Mouse (Mus musculus): Measurements from ENCODE around the gene Tmcc3. TPM values are rescaled to one million over a fixed set of nuclear protein-coding genes. Genes with fewer than 3 reads are reported as not detected.
A peak's percentile ranks its signal among the peaks of the same experiment; 100 is the strongest.

The Tmcc3 gene
- polyA plus RNA-seq (2014; fragmentation: Nextera tagmentation; extraction: Ambion mirVana) = 8.7 and 8.8 TPM in 2 replicates

DNA sequence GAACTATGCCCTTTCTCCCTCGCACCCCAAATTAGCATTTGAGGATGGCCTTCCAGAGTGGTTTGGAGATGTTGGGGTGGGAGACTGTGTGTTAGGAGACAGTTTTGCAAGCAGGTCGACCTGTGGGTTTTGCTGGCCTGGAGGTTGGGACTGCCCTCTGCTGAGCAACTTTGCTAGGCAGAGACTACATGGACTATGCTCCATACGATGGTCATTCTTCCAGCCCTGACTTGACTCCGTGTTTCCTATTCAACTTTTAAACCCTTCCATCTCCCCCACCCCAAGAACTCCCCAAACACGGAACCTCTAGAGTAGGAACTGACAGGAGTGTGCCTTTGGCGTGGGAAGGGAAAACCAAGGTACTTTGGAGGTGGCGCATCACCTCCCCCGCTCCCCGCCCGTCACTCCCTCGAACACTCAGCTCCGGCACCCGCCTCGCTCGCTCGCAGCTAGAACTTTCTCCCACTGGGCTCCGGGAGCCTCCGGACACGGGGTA is at the start of gene Tmcc3:
TSS of gene Tmcc3 (plus strand) at position 439 of the 496 bp plus-strand sequence.
- Histone ChIP-seq H3K36me3 (ENCODE audit: control insufficient read depth, insufficient read depth, low read length) (no peaks in the 10 kb centered on the region), H3K4me2 (replicated peaks; ENCODE audit: low read depth, low read length) (peak within 1 kb of the TSS; percentile 96), H3K27me3 (ENCODE audit: control insufficient read depth, insufficient read depth, low read length) (0 out of 2 replicates have a peak, but pooled peaks cover 3% of the 10 kb centered on the region), H3K27ac (ENCODE audit: low read length) (no peak within 1 kb of the TSS), H3K9ac (replicated peaks; ENCODE audit: low read depth, low read length) (peak within 1 kb of the TSS; percentile 14; the same call in 1 of the 2 replicates), H3K4me3 (ENCODE audit: low read depth, low read length) (peak within 1 kb of the TSS; percentile 42), H3K4me1 (ENCODE audit: control insufficient read depth, insufficient read depth, low read length) (peaks cover 4% of the 10 kb centered on the region; the same call in 1 of the 2 replicates), H3K9me3 (ENCODE audit: control insufficient read depth, low read depth, low read length) (no peaks in the 10 kb centered on the region)
- 3% methylated on average over 19 of the region's 19 CpGs for WGBS
- no peak for ATAC-seq (ENCODE audit: insufficient number of reproducible peaks, insufficient read depth, low FRiP score, low read depth)

GRCm38 (mm10) chr10:94262646-94263045 is 49.1 kb upstream of the Tmcc3 start:
- no peak for ATAC-seq (ENCODE audit: insufficient number of reproducible peaks, insufficient read depth, low FRiP score, low read depth)
- no peaks in the 10 kb centered on the region for H3K36me3 ChIP-seq (ENCODE audit: control insufficient read depth, insufficient read depth, low read length)
- H3K27ac ChIP-seq (ENCODE audit: low read length) = no peak overlapping the region
- no peak overlapping the region for H3K9ac ChIP-seq (replicated peaks; ENCODE audit: low read depth, low read length)
- H3K4me3 ChIP-seq (ENCODE audit: low read depth, low read length) = no peak overlapping the region
- 88% methylated on average over 13 of the region's 13 CpGs for WGBS
- no peaks in the 10 kb centered on the region for H3K9me3 ChIP-seq (ENCODE audit: control insufficient read depth, low read depth, low read length)
- no peaks in the 10 kb centered on the region for H3K27me3 ChIP-seq (ENCODE audit: control insufficient read depth, insufficient read depth, low read length)
- H3K4me1 ChIP-seq (ENCODE audit: control insufficient read depth, insufficient read depth, low read length) = no peaks in the 10 kb centered on the region
- no peak overlapping the region for H3K4me2 ChIP-seq (replicated peaks; ENCODE audit: low read depth, low read length)

DNA sequence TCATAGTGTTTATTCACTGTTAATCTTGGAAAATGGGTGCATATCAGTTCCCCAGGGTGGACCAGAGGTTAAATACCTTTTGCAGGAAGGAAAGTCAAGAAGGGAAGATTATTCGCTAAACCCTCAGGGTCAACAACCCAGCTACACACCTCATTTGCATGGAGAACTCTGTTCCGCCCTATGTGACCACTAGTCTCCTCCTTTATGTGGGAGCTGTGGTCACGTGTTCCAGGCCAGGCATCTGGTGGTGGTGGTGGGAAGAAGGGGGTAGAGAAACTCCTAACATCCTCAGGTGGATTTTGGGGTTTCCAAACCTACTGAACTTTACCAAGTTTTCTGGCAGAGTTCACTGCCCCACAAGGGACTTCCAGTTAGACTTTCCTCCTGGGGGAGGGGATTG is 48.5 kb upstream of the Tmcc3 start:
- no peak overlapping the region for H3K4me3 ChIP-seq (ENCODE audit: low read depth, low read length)
- WGBS = 73% methylated on average over 3 of the region's 3 CpGs
- ATAC-seq (ENCODE audit: insufficient number of reproducible peaks, insufficient read depth, low FRiP score, low read depth) = no peak

GRCm38 (mm10) chr10:94265656-94266542 is 45.9 kb upstream of the Tmcc3 start:
- WGBS = 78% methylated on average over 17 of the region's 17 CpGs
- no peak for ATAC-seq (ENCODE audit: insufficient number of reproducible peaks, insufficient read depth, low FRiP score, low read depth)
- Histone ChIP-seq H3K9me3 (ENCODE audit: control insufficient read depth, low read depth, low read length) (no peaks in the 10 kb centered on the region), H3K4me1 (ENCODE audit: control insufficient read depth, insufficient read depth, low read length) (no peaks in the 10 kb centered on the region), H3K9ac (replicated peaks; ENCODE audit: low read depth, low read length) (no peak overlapping the region), H3K4me2 (replicated peaks; ENCODE audit: low read depth, low read length) (no peak overlapping the region), H3K27ac (ENCODE audit: low read length) (no peak overlapping the region), H3K27me3 (ENCODE audit: control insufficient read depth, insufficient read depth, low read length) (no peaks in the 10 kb centered on the region), H3K4me3 (ENCODE audit: low read depth, low read length) (no peak overlapping the region), H3K36me3 (ENCODE audit: control insufficient read depth, insufficient read depth, low read length) (no peaks in the 10 kb centered on the region)

More for the DNA sequence above, 48.5 kb upstream of the Tmcc3 start:
- no peak overlapping the region for H3K27ac ChIP-seq (ENCODE audit: low read length)
- H3K4me1 ChIP-seq (ENCODE audit: control insufficient read depth, insufficient read depth, low read length) = no peaks in the 10 kb centered on the region
- H3K9ac ChIP-seq (replicated peaks; ENCODE audit: low read depth, low read length) = no peak overlapping the region
- no peaks in the 10 kb centered on the region for H3K36me3 ChIP-seq (ENCODE audit: control insufficient read depth, insufficient read depth, low read length)
- H3K9me3 ChIP-seq (ENCODE audit: control insufficient read depth, low read depth, low read length) = no peaks in the 10 kb centered on the region
- H3K4me2 ChIP-seq (replicated peaks; ENCODE audit: low read depth, low read length) = no peak overlapping the region
- H3K27me3 ChIP-seq (ENCODE audit: control insufficient read depth, insufficient read depth, low read length) = no peaks in the 10 kb centered on the region

DNA sequence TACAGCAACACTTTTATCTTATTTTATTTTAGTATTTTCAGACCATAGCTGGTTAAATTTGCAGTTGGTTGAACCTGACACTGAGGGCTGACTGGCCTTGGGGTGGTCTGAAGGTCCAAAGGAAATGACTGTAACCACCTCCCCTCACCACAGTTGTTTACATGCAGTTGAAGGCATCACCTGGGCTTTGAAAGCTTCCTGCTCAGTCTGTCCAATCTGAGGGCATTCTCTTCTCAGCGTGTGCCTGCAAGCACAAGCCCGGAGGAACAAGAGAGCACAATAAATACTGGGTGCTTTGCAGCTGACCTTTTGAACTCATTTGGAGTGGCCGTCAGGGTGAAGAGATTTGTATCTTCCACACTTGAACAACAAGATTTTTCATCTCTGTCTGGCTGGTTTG is 36.4 kb upstream of the Tmcc3 start:
- Histone ChIP-seq H3K4me2 (replicated peaks; ENCODE audit: low read depth, low read length) (no peak overlapping the region), H3K27ac (ENCODE audit: low read length) (no peak overlapping the region), H3K27me3 (ENCODE audit: control insufficient read depth, insufficient read depth, low read length) (no peaks in the 10 kb centered on the region), H3K4me3 (ENCODE audit: low read depth, low read length) (no peak overlapping the region), H3K9me3 (ENCODE audit: control insufficient read depth, low read depth, low read length) (no peaks in the 10 kb centered on the region), H3K4me1 (ENCODE audit: control insufficient read depth, insufficient read depth, low read length) (no peaks in the 10 kb centered on the region), H3K9ac (replicated peaks; ENCODE audit: low read depth, low read length) (no peak overlapping the region), H3K36me3 (ENCODE audit: control insufficient read depth, insufficient read depth, low read length) (no peaks in the 10 kb centered on the region)
- WGBS = 6% methylated on average over 3 of the region's 3 CpGs
- ATAC-seq (ENCODE audit: insufficient number of reproducible peaks, insufficient read depth, low FRiP score, low read depth) = no peak

- no peaks in the 10 kb centered on the region for H3K36me3 ChIP-seq (ENCODE audit: control insufficient read depth, insufficient read depth, low read length)
- H3K27ac ChIP-seq (ENCODE audit: low read length) = no peak overlapping the region
- no peak overlapping the region for H3K4me2 ChIP-seq (replicated peaks; ENCODE audit: low read depth, low read length)
- no peaks in the 10 kb centered on the region for H3K4me1 ChIP-seq (ENCODE audit: control insufficient read depth, insufficient read depth, low read length)
- H3K27me3 ChIP-seq (ENCODE audit: control insufficient read depth, insufficient read depth, low read length) = no peaks in the 10 kb centered on the region
- H3K9ac ChIP-seq (replicated peaks; ENCODE audit: low read depth, low read length) = no peak overlapping the region
- H3K9me3 ChIP-seq (ENCODE audit: control insufficient read depth, low read depth, low read length) = no peaks in the 10 kb centered on the region
- H3K4me3 ChIP-seq (ENCODE audit: low read depth, low read length) = no peak overlapping the region
- 42% methylated on average over 2 of the region's 2 CpGs for WGBS
- ATAC-seq (ENCODE audit: insufficient number of reproducible peaks, insufficient read depth, low FRiP score, low read depth) = no peak
Observed at GRCm38 (mm10) chr10:94276511-94276910, 35.2 kb upstream of the Tmcc3 start.

- H3K9me3 ChIP-seq (ENCODE audit: control insufficient read depth, low read depth, low read length) = no peaks in the 10 kb centered on the region
- H3K9ac ChIP-seq (replicated peaks; ENCODE audit: low read depth, low read length) = no peak overlapping the region
- no peak overlapping the region for H3K4me2 ChIP-seq (replicated peaks; ENCODE audit: low read depth, low read length)
- no peaks in the 10 kb centered on the region for H3K27me3 ChIP-seq (ENCODE audit: control insufficient read depth, insufficient read depth, low read length)
- WGBS = 71% methylated on average over 8 of the region's 8 CpGs
- no peak for ATAC-seq (ENCODE audit: insufficient number of reproducible peaks, insufficient read depth, low FRiP score, low read depth)
- no peak overlapping the region for H3K4me3 ChIP-seq (ENCODE audit: low read depth, low read length)
- H3K4me1 ChIP-seq (ENCODE audit: control insufficient read depth, insufficient read depth, low read length) = no peaks in the 10 kb centered on the region
- H3K27ac ChIP-seq (ENCODE audit: low read length) = no peak overlapping the region
- H3K36me3 ChIP-seq (ENCODE audit: control insufficient read depth, insufficient read depth, low read length) = no peaks in the 10 kb centered on the region
Observed at GRCm38 (mm10) chr10:94282179-94282578, 29.6 kb upstream of the Tmcc3 start.

DNA sequence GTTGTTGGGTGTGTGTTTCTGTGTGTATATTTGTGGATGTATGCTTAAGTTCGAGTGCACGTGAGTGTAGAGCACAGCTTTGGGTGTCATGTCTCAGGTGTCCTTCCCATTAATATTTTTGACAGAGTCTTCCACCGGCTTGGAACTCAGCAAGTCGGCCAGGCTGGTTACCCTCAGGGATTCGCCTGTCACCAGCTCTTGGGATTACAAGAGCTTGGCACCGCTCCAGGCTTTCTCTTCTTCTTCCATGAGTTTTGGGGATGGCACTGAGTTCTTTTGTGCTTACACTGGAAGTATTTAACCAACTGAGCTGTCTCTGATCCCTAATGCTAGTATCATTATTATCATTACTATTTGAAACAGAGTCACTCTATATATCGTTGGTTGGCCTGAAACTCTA is 29.0 kb upstream of the Tmcc3 start:
- ATAC-seq (ENCODE audit: insufficient number of reproducible peaks, insufficient read depth, low FRiP score, low read depth) = no peak
- no peak overlapping the region for H3K4me3 ChIP-seq (ENCODE audit: low read depth, low read length)
- no peak overlapping the region for H3K9ac ChIP-seq (replicated peaks; ENCODE audit: low read depth, low read length)
- H3K36me3 ChIP-seq (ENCODE audit: control insufficient read depth, insufficient read depth, low read length) = no peaks in the 10 kb centered on the region
- H3K27me3 ChIP-seq (ENCODE audit: control insufficient read depth, insufficient read depth, low read length) = no peaks in the 10 kb centered on the region
- H3K4me1 ChIP-seq (ENCODE audit: control insufficient read depth, insufficient read depth, low read length) = no peaks in the 10 kb centered on the region
- H3K4me2 ChIP-seq (replicated peaks; ENCODE audit: low read depth, low read length) = no peak overlapping the region
- no peaks in the 10 kb centered on the region for H3K9me3 ChIP-seq (ENCODE audit: control insufficient read depth, low read depth, low read length)
- no peak overlapping the region for H3K27ac ChIP-seq (ENCODE audit: low read length)
- WGBS = 83% methylated on average over 7 of the region's 7 CpGs
